8 mouse cellular contexts compared by ENCODE assay signal in genomic region chr16:18876442-18877308, GRCm38 (mm10). TPM values are rescaled to one million over a fixed set of nuclear protein-coding genes. Genes with fewer than 3 reads are reported as not detected.
DNase-seq lines count a peak whose midpoint lies in the region; ATAC-seq and TF ChIP-seq lines count a peak whose summit lies in the region.

Gene Mrpl40, minus strand, starts transcription at chr16:18876862.
Gene Hira, plus strand, starts transcription at chr16:18877037.

- under 1% methylated on average over 83 of the region's 93 CpGs for WGBS in hindbrain, embryonic 14.5 days

- POLR2A ChIA-PET in Patski (lab: Charles Lee): interaction anchor here (0.6 to 1.4 kb wide), 4 partner anchors 9 to 1322 kb away, joined by 3 to 5 read pairs (median 3); partner anchors contain the start of genes 2510002D24Rik and Gm28539

- no peak for TF ChIP-seq CTCF in Patski (IDR thresholded peaks at IDR 0.05)

- in situ Hi-C loops in Patski (cut with MboI; ENCODE audit: low pct_unique_long_range_greater_than_20kb): no loop called here

- H3K4me1 ChIP-seq in hindbrain, embryonic 14.5 days (replicated peaks; ENCODE audit: control insufficient read depth, insufficient read depth, low read length): peaks cover 17% of the 10 kb centered on the region

- no peaks in the 10 kb centered on the region for H3K27me3 ChIP-seq in Patski
- no peaks in the 10 kb centered on the region for H3K27me3 ChIP-seq in hindbrain, embryonic 14.5 days (ENCODE audit: control insufficient read depth, insufficient read depth, low read length)

- peak within 1 kb of the TSS; percentile 72 for H3K4me2 ChIP-seq in hindbrain, embryonic 14.5 days (replicated peaks)

- CTCF ChIA-PET in Patski (lab: Charles Lee): interaction anchor here (1.5 kb wide), 1 partner anchor 21 kb away, joined by 4 read pairs; no protein-coding TSS in a partner anchor

- H3K9me3 ChIP-seq in hindbrain, embryonic 14.5 days (ENCODE audit: control insufficient read depth, low read length): no peaks in the 10 kb centered on the region

- peak within 1 kb of the TSS; percentile 95 for H3K4me3 ChIP-seq in hindbrain, embryonic 14.5 days (replicated peaks; ENCODE audit: low read length)

- H3K36me3 ChIP-seq in hindbrain, embryonic 14.5 days (replicated peaks; ENCODE audit: control insufficient read depth, insufficient read depth): peaks cover 40% of the 10 kb centered on the region

- DNase-seq in Patski (ENCODE audit: low read depth, low spot score): peak; percentile 68
- DNase-seq in cerebellum, postnatal 14 days: peak; percentile 94 to 97
- peak; percentile 87 to 90 for DNase-seq in frontal cortex, postnatal 25 days (ENCODE audit: low spot score in 2 of 2)
- peak; percentile 83 for DNase-seq in hindbrain, embryonic 14.5 days (ENCODE audit: low spot score)
- peak; percentile 96 for DNase-seq in layer of hippocampus, postnatal 36 days
- peak; percentile 97 for DNase-seq in lung, postnatal 36 days
- DNase-seq in retina, postnatal 1 day: peak; percentile 96
- DNase-seq in urinary bladder, adult 18-20 months (ENCODE audit: low spot score in 2 of 2): peak; percentile 94 to 96

- peak within 1 kb of the TSS; percentile 91 for H3K27ac ChIP-seq in hindbrain, embryonic 14.5 days

- peak; percentile 91 for ATAC-seq in Patski
- ATAC-seq in hindbrain, embryonic 14.5 days (ENCODE audit: low FRiP score): peak; percentile 92

- peak within 1 kb of the TSS; percentile 93 for H3K9ac ChIP-seq in hindbrain, embryonic 14.5 days

RNA-seq across cellular contexts. Expression of gene Mrpl40, which starts in this region (rescaled TPM):
- polyA plus RNA-seq in Patski (2021): 80.1 TPM
- polyA plus RNA-seq in hindbrain, embryonic 14.5 days (2014; fragmentation: Nextera tagmentation; extraction: Ambion mirVana): 55.6 and 65.7 TPM in 2 replicates
- 10 to 100 TPM; 31.8 to 32.3 TPM for total RNA-seq in layer of hippocampus, postnatal 36 days (2021)

RNA-seq across cellular contexts. Expression of gene Hira, which starts in this region (rescaled TPM):
- 53.8 TPM for polyA plus RNA-seq in Patski (2021)
- polyA plus RNA-seq in hindbrain, embryonic 14.5 days (2014; fragmentation: Nextera tagmentation; extraction: Ambion mirVana): 21.3 and 22.8 TPM in 2 replicates
- total RNA-seq in layer of hippocampus, postnatal 36 days (2021): 10 to 100 TPM; 68.6 to 88.1 TPM

Comparison
In these comparisons a context has a peak if more than half of its experiments do, and no peak if none do; other contexts are left out.
1. Peak in every context shown above with its lines: DNase-seq, ATAC-seq, H3K4me3 ChIP-seq and H3K27ac ChIP-seq.